Mouse (Mus musculus): Measurements from ENCODE around the gene Cdc42ep4. TPM values are rescaled to one million over a fixed set of nuclear protein-coding genes. Genes with fewer than 3 reads are reported as not detected.

Cdc42ep4 gene
- polyA plus RNA-seq, 1 experiment from 2014 or later: 64.5 TPM

DNA sequence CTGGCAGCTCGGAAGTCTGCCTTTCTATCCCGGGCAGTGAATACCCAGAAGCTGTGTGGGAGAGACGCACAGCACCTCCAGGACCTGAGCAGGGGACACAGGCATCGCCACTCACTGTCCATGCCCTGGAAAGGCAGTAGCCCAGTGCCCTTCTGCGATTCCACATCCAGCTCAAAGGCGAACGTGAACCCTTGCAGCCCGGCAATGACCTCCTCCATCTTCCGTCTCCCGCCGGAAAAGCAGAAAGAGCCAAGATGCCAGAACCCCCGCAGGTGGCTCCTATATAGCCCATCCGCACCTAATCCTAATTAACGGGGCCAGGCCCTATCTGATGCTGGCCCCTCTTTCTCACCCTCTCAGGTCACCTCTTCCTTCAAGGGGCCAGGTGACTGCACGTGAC lies 42.4 kb downstream of the Cdc42ep4 start:
- 10% methylated on average over 15 of the region's 15 CpGs for WGBS
- Histone ChIP-seq H3K9me3 (ENCODE audit: control insufficient read depth, low read length) (no peaks in the 10 kb centered on the region), H3K4me2 (replicated peaks; ENCODE audit: low read depth, low read length) (0 out of 2 replicates have a peak overlapping the region, but pooled peaks have one; percentile 18), H3K27me3 (ENCODE audit: control insufficient read depth, insufficient read depth, low read length) (peaks cover 5% of the 10 kb centered on the region), H3K4me3 (ENCODE audit: low read depth, low read length) (no peak overlapping the region), H3K4me1 (replicated peaks; ENCODE audit: control insufficient read depth, insufficient read depth, low read length) (peaks cover 18% of the 10 kb centered on the region), H3K27ac (ENCODE audit: low read depth, low read length) (no peak overlapping the region), H3K36me3 (ENCODE audit: control insufficient read depth, insufficient read depth, low read length) (no peaks in the 10 kb centered on the region), H3K9ac (ENCODE audit: low read depth, low read length) (no peak overlapping the region)
- DNase-seq (ENCODE audit: low spot score): no peak
- ATAC-seq (ENCODE audit: low FRiP score): 0 out of 2 replicates have a peak, but pooled peaks have one; percentile 19

- no peak for ATAC-seq (ENCODE audit: low FRiP score)
- Histone ChIP-seq H3K9me3 (ENCODE audit: control insufficient read depth, low read length) (no peaks in the 10 kb centered on the region), H3K4me3 (ENCODE audit: low read depth, low read length) (no peak overlapping the region), H3K9ac (ENCODE audit: low read depth, low read length) (no peak overlapping the region), H3K27me3 (ENCODE audit: control insufficient read depth, insufficient read depth, low read length) (peaks cover 5% of the 10 kb centered on the region), H3K36me3 (ENCODE audit: control insufficient read depth, insufficient read depth, low read length) (no peaks in the 10 kb centered on the region), H3K4me1 (replicated peaks; ENCODE audit: control insufficient read depth, insufficient read depth, low read length) (peaks cover 18% of the 10 kb centered on the region), H3K27ac (ENCODE audit: low read depth, low read length) (no peak overlapping the region), H3K4me2 (replicated peaks; ENCODE audit: low read depth, low read length) (no peak overlapping the region)
- 45% methylated on average over 19 of the region's 19 CpGs for WGBS
- DNase-seq (ENCODE audit: low spot score): no peak
Observed at GRCm38 (mm10) chr11:113708629-113709213, 43.0 kb downstream of the Cdc42ep4 start.

- no peak overlapping the region for H3K27ac ChIP-seq (ENCODE audit: low read depth, low read length)
- no peaks in the 10 kb centered on the region for H3K9me3 ChIP-seq (ENCODE audit: control insufficient read depth, low read length)
- no peak overlapping the region for H3K9ac ChIP-seq (ENCODE audit: low read depth, low read length)
- ATAC-seq (ENCODE audit: low FRiP score) (no peak), DNase-seq (ENCODE audit: low spot score) (no peak)
- H3K27me3 ChIP-seq (ENCODE audit: control insufficient read depth, insufficient read depth, low read length): peaks cover 5% of the 10 kb centered on the region
- no peak overlapping the region for H3K4me3 ChIP-seq (ENCODE audit: low read depth, low read length)
- WGBS: 89% methylated on average over 15 of the region's 15 CpGs
- peaks cover 18% of the 10 kb centered on the region for H3K4me1 ChIP-seq (replicated peaks; ENCODE audit: control insufficient read depth, insufficient read depth, low read length)
- H3K4me2 ChIP-seq (replicated peaks; ENCODE audit: low read depth, low read length): no peak overlapping the region
- no peaks in the 10 kb centered on the region for H3K36me3 ChIP-seq (ENCODE audit: control insufficient read depth, insufficient read depth, low read length)
Observed at GRCm38 (mm10) chr11:113705966-113706652, 45.6 kb downstream of the Cdc42ep4 start.

DNA sequence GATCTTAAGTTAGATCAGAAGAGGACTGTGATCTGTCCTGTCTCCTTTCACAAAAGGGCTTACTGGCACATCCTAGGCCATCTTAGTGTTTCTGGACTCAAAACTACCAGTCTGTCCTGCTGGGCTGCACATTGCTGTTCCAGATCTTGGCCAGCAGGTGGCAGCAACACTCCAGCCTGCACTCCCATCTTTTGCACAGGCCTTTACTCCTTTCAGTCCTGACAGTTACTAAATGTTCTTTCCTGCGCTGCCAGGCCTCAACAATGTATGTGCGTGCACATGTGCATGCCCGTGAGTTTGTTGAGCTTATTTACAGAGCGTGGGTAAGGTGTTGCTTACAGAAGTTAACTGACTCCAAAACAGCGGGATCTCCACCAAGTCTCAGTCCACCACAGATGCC lies 47.9 kb downstream of the Cdc42ep4 start:
- no peak overlapping the region for H3K4me3 ChIP-seq (ENCODE audit: low read depth, low read length)
- H3K4me2 ChIP-seq (replicated peaks; ENCODE audit: low read depth, low read length): no peak overlapping the region
- 41% methylated on average over 5 of the region's 5 CpGs for WGBS
- ATAC-seq (ENCODE audit: low FRiP score) (peak; percentile 70), DNase-seq (ENCODE audit: low spot score) (peak; percentile 85)
- no peak overlapping the region for H3K9ac ChIP-seq (ENCODE audit: low read depth, low read length)
- H3K27me3 ChIP-seq (ENCODE audit: control insufficient read depth, insufficient read depth, low read length): peaks cover 1% of the 10 kb centered on the region
- H3K27ac ChIP-seq (ENCODE audit: low read depth, low read length): no peak overlapping the region
- no peaks in the 10 kb centered on the region for H3K36me3 ChIP-seq (ENCODE audit: control insufficient read depth, insufficient read depth, low read length)
- H3K4me1 ChIP-seq (replicated peaks; ENCODE audit: control insufficient read depth, insufficient read depth, low read length): no peaks in the 10 kb centered on the region
- no peaks in the 10 kb centered on the region for H3K9me3 ChIP-seq (ENCODE audit: control insufficient read depth, low read length)

DNA sequence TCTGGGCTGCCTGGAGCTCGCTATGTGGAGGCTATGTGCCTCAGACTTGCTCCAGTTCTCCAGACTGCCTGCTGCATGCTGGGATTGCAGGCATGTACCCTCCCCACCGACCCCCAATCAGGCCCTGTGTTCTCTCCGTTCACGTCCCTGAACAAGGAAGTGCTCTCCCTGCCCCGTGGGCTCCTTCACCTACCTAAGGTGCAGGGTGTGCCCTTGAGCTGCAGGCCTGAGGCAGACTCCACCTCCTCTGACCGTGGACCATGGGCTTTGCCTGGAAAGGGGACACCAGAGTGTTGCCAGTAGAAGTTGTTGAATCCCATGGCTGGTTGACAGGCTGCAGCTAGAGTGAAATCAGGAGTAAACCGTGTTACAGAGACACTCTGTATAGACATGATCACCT lies 52.0 kb downstream of the Cdc42ep4 start:
- H3K27me3 ChIP-seq (ENCODE audit: control insufficient read depth, insufficient read depth, low read length): no peaks in the 10 kb centered on the region
- 88% methylated on average over 7 of the region's 7 CpGs for WGBS
- peaks cover 8% of the 10 kb centered on the region for H3K36me3 ChIP-seq (ENCODE audit: control insufficient read depth, insufficient read depth, low read length)
- no peak overlapping the region for H3K4me3 ChIP-seq (ENCODE audit: low read depth, low read length)
- no peak for ATAC-seq (ENCODE audit: low FRiP score)
- H3K4me1 ChIP-seq (replicated peaks; ENCODE audit: control insufficient read depth, insufficient read depth, low read length): no peaks in the 10 kb centered on the region
- H3K9ac ChIP-seq (ENCODE audit: low read depth, low read length): no peak overlapping the region
- no peak overlapping the region for H3K4me2 ChIP-seq (replicated peaks; ENCODE audit: low read depth, low read length)
- no peaks in the 10 kb centered on the region for H3K9me3 ChIP-seq (ENCODE audit: control insufficient read depth, low read length)
- no peak overlapping the region for H3K27ac ChIP-seq (ENCODE audit: low read depth, low read length)
- DNase-seq (ENCODE audit: low spot score): no peak

DNA sequence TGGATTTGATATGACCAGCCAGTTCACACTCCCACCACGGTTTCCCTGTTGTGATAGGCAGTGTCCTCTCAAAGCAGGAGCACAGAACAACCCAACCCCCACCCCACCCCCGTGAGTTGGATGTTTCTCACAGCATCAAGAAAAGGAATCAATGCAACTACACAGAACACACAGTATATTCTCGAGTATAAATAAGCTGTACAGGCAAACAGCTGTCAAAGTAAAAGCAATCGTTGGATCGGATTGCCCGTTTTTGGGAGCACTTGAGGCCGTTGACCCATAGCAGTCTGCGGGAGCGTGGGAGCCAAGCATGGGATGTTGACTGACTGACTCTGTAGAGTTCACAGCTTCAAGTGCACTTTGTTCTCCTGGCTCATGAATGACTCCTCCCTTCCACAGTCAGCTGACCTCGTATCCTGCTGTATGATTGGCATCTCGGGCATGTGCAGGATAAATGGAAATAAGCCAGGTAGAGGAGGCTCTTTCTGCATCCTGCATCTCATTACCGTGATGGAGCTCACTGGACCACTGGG lies 53.6 kb downstream of the Cdc42ep4 start:
- Histone ChIP-seq H3K27ac (ENCODE audit: low read depth, low read length) (no peak overlapping the region), H3K36me3 (ENCODE audit: control insufficient read depth, insufficient read depth, low read length) (peaks cover 8% of the 10 kb centered on the region), H3K4me1 (replicated peaks; ENCODE audit: control insufficient read depth, insufficient read depth, low read length) (no peaks in the 10 kb centered on the region), H3K27me3 (ENCODE audit: control insufficient read depth, insufficient read depth, low read length) (no peaks in the 10 kb centered on the region), H3K9ac (ENCODE audit: low read depth, low read length) (no peak overlapping the region), H3K4me3 (ENCODE audit: low read depth, low read length) (no peak overlapping the region), H3K9me3 (ENCODE audit: control insufficient read depth, low read length) (no peaks in the 10 kb centered on the region), H3K4me2 (replicated peaks; ENCODE audit: low read depth, low read length) (no peak overlapping the region)
- no peak for DNase-seq (ENCODE audit: low spot score)
- ATAC-seq (ENCODE audit: low FRiP score): no peak
- 82% methylated on average over 12 of the region's 12 CpGs for WGBS

- Histone ChIP-seq H3K4me1 (replicated peaks; ENCODE audit: control insufficient read depth, insufficient read depth, low read length) (no peaks in the 10 kb centered on the region), H3K27ac (ENCODE audit: low read depth, low read length) (no peak overlapping the region), H3K4me2 (replicated peaks; ENCODE audit: low read depth, low read length) (no peak overlapping the region), H3K9ac (ENCODE audit: low read depth, low read length) (no peak overlapping the region), H3K36me3 (ENCODE audit: control insufficient read depth, insufficient read depth, low read length) (peaks cover 8% of the 10 kb centered on the region), H3K27me3 (ENCODE audit: control insufficient read depth, insufficient read depth, low read length) (no peaks in the 10 kb centered on the region), H3K9me3 (ENCODE audit: control insufficient read depth, low read length) (no peaks in the 10 kb centered on the region), H3K4me3 (ENCODE audit: low read depth, low read length) (no peak overlapping the region)
- WGBS: 82% methylated on average over 5 of the region's 5 CpGs
- ATAC-seq (ENCODE audit: low FRiP score) (no peak), DNase-seq (ENCODE audit: low spot score) (no peak)
Observed at GRCm38 (mm10) chr11:113697571-113697970, 54.1 kb downstream of the Cdc42ep4 start.

GRCm38 (mm10) chr11:113691851-113692250 lies 59.8 kb downstream of the Cdc42ep4 start:
- no peak for ATAC-seq (ENCODE audit: low FRiP score)
- WGBS: 66% methylated on average over 3 of the region's 3 CpGs

DNA sequence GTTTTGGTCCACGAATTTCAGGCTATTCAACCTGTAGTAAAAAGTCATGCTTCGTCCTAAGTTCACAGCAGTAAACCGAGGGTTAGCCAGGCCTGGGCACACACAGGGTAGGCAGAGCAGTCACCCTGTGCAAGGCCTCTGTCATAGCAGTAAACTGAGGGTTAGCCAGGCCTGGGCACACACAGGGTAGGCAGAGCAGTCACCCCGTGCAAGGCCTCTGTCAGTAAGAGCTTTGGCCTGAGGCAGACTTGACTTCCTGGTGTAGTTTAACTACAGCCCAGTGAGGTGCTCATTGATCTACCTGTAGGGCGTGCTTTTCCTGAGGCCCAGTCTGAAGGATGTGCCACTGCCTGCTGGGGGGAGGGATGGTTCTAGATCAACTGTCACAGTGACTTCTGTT lies 60.4 kb downstream of the Cdc42ep4 start:
- Histone ChIP-seq H3K4me3 (ENCODE audit: low read depth, low read length) (no peak overlapping the region), H3K4me2 (replicated peaks; ENCODE audit: low read depth, low read length) (no peak overlapping the region), H3K27ac (ENCODE audit: low read depth, low read length) (no peak overlapping the region), H3K36me3 (ENCODE audit: control insufficient read depth, insufficient read depth, low read length) (peaks cover 18% of the 10 kb centered on the region), H3K27me3 (ENCODE audit: control insufficient read depth, insufficient read depth, low read length) (no peaks in the 10 kb centered on the region), H3K9me3 (ENCODE audit: control insufficient read depth, low read length) (no peaks in the 10 kb centered on the region), H3K9ac (ENCODE audit: low read depth, low read length) (no peak overlapping the region), H3K4me1 (replicated peaks; ENCODE audit: control insufficient read depth, insufficient read depth, low read length) (0 out of 2 replicates have a peak, but pooled peaks cover 2% of the 10 kb centered on the region)
- no peak for ATAC-seq (ENCODE audit: low FRiP score)
- 88% methylated on average over 5 of the region's 5 CpGs for WGBS
- no peak for DNase-seq (ENCODE audit: low spot score)

More at GRCm38 (mm10) chr11:113691851-113692250, 59.8 kb downstream of the Cdc42ep4 start:
- Histone ChIP-seq H3K36me3 (ENCODE audit: control insufficient read depth, insufficient read depth, low read length) (peaks cover 18% of the 10 kb centered on the region), H3K27ac (ENCODE audit: low read depth, low read length) (no peak overlapping the region), H3K4me1 (replicated peaks; ENCODE audit: control insufficient read depth, insufficient read depth, low read length) (0 out of 2 replicates have a peak, but pooled peaks cover under 1% of the 10 kb centered on the region), H3K9me3 (ENCODE audit: control insufficient read depth, low read length) (no peaks in the 10 kb centered on the region), H3K27me3 (ENCODE audit: control insufficient read depth, insufficient read depth, low read length) (no peaks in the 10 kb centered on the region), H3K4me3 (ENCODE audit: low read depth, low read length) (no peak overlapping the region), H3K9ac (ENCODE audit: low read depth, low read length) (no peak overlapping the region), H3K4me2 (replicated peaks; ENCODE audit: low read depth, low read length) (no peak overlapping the region)
- no peak for DNase-seq (ENCODE audit: low spot score)
